Mouse (Mus musculus) telencephalon, adult 2 months (tissue): Measurements from ENCODE around the gene Hvcn1.
"Not testable (repeated sequence)": the region's sequence is repeated elsewhere in the genome, so short reads cannot be mapped to it uniquely, and the experiment has no call there.

ENCODE experiments used
- DNase-seq: peaks from one replicate; pipeline ENCODE4 v3.0.0-alpha.2; 2011; ENCODE audit warnings: low read depth, low spot score

The Hvcn1 gene

GRCm38 (mm10) chr5:122201904-122202303, 4.7 kb upstream of the Hvcn1 start:
- DNase-seq = no peak

- no peak for DNase-seq
These were observed 2.4 kb upstream of the Hvcn1 start for GRCm38 (mm10) chr5:122204180-122204579.

GRCm38 (mm10) chr5:122208909-122209308, 2.3 kb downstream of the Hvcn1 start:
- no peak for DNase-seq

DNA sequence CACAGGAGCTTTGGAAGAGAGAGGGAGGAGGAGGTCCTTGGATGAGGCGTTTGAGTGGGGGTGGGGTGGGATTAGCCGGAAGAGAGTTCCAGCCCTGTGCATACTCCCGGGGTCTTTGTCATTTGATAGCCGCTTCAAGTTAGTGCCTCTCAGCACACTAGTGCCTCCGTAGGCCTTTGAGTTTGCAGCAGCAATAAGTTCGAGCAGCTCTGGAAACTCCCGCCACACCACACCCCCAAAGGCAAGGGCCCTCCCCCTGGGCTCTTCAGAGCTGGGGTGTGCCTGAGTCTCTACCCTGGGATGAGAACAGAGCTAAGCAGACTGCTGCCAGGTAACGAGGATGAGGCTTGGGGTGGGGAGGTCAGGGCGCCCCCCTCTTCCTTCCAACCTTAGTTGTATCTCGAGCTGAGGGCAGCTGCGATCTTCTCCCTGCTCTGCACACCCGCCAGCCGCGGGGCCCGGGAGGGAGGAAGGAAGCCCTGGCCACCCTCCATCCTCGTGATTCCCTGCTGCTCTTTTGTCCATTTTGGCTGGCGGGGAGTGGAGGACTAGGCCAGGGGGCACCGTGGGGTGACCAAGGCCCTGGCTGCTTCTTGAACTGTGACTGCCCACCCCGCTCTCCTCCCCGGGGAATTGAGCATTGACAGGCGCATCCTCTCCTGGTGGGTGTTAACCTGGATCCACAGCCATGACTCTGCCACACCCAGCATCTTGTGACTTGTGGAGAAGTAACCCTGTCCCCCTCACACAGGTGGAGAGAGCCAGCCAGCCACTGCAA, 3.2 kb downstream of the Hvcn1 start:
- DNase-seq = no peak

- DNase-seq = no peak
These were observed 4.3 kb downstream of the Hvcn1 start for GRCm38 (mm10) chr5:122210890-122211289.

DNA sequence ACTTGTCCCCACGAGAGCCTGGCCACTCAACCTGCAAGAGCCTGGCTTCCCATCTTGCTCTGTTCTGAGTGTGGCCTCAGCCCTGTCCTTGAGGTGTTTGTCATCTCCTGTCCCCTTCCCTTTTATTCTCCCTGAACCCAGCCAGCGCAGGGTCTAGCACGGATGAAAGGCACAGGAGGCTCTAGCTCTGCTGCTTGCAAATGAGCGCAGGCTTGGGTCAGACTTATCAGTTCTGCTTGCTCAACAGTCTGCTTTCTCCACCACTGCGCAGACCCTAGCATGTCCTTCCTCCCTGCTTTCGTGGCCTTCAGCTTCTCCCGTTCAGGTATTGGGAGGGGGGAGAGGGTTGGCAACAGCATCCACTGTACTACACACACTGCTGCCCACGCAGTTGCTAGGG, 5.5 kb downstream of the Hvcn1 start:
- DNase-seq = no peak

DNA sequence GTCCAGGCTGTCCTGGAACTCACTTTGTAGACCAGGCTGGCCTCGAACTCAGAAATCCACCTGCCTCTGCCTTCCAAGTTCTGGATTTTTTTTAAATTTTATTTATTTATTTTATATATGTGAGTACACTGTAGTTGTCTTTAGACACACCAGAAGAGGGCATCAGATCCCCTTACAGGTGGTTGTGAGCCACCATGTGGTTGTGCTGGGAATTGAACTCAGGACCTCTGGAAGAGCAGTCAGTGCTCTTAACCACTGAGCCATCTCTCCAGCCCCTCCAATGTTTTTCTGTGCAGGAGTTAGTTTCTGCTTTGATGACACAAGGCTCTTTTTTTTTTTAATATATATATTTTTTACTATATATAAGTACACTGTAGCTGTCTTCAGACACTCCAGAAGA, 6.2 kb downstream of the Hvcn1 start:
- not testable (repeated sequence) for DNase-seq

GRCm38 (mm10) chr5:122213861-122214260, 7.3 kb downstream of the Hvcn1 start:
- no peak for DNase-seq

GRCm38 (mm10) chr5:122217636-122218035, 11.0 kb downstream of the Hvcn1 start:
- no peak for DNase-seq

GRCm38 (mm10) chr5:122218109-122218905, 11.7 kb downstream of the Hvcn1 start:
- DNase-seq = no peak

- no peak for DNase-seq
These were observed 12.3 kb downstream of the Hvcn1 start for GRCm38 (mm10) chr5:122218928-122219327.

DNA sequence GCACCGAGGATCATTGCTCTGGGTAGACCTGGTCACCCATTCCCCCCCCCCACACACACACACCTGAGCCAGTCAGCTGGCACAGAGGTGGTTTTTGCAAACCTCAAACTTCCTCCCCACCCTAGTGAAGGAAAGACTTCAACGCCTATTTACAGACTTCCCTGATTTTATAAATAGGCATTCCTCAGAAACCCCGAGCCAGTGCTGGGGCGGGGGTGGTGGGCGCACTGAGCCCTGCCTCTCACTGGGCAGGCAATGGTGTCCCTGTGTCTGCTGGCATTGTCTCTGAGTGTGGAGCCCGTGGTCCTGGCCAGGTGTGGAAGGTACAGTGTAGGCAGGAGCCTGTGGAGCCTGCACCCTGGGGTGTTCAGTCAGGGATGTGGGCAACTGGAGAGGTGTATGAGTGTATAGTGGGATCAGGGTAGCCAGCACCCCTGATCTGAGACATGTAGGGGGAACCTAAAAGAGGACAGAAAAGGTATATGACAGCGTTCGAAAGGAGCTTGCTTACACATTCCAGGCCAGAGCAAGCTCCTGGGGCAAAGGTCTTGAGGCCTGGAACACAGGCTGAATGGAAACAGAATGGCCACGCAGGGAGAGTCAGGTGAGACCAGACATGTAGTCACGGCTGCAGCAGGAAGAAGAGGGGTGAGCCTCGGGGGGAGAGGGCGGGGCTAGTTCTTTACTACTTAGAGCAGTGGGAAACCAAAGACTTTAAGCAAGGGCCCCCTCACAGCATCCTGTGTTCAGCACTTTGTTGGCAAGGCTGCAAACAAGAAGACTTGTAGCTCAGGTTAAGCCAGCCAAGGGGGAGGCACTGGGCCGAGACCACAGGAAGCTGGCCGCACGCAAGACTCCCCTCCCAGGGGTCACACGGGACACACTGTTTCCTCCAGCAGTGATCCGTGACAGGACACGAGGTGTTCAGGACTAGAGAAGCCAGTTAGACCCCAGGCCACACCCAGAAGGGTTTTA, 13.3 kb downstream of the Hvcn1 start:
- no peak for DNase-seq

DNA sequence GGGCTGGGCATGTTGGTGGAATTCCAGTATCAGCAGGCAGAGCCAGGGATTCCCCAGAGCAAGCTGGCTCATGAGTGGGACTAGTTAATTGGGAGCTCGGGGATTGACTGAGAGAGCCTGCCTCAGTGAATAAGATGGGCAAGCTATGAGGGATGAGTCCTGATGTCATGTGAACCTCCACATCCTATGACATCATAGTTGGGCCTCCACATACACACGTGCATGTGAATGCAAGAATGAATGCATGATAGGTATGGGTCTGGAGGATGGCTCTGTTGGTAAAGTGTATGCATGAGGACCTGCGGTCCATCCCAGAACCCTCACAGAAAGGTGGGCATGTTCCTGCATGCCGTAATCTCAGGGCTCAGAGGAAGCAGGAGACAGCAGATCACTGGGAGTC, 14.5 kb downstream of the Hvcn1 start:
- DNase-seq = no peak

DNA sequence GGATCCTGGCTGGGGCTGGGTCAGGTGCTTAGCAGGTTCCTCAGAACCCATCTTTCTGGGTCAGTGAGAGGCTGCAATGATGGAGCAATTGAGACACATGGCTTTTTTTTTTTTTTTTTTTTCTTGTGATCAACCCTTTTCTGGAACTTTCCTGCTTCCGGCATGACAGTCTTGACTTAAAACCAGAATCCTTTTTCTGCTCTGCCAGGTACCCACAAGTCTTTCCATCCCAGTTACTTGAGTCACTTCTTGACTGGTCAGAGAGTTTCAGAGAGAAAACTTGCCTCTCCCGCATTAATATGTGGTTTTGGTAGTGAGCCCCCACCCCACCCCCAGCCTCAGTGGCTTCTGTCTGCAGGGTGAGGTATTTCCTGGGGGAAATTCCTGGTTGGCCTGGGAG, 17.7 kb downstream of the Hvcn1 start:
- no peak for DNase-seq

DNA sequence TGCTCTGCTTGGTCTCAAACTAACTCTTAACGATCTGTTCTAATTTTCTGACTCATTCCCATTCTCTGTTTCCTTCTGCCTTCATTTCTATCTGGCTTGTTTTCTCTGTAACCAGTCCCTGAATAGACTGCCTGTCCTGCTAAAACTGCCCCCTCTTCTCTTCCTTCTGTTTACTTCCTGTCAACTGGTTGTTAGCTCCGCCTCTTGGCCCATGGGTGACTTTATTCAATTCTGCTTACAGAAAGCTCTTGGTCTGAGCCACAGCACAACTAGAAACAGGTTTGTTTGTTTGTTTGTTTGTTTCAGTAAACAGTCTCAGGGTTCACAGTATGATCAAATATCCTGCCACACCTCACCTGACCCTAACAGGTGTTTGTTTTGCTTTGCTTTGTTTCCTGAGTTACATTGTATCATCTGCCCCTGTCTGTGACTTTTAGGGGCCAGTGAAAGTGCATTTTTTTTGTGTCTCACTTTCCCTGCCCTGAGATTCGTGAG, 21.7 kb downstream of the Hvcn1 start:
- DNase-seq = no peak

DNA sequence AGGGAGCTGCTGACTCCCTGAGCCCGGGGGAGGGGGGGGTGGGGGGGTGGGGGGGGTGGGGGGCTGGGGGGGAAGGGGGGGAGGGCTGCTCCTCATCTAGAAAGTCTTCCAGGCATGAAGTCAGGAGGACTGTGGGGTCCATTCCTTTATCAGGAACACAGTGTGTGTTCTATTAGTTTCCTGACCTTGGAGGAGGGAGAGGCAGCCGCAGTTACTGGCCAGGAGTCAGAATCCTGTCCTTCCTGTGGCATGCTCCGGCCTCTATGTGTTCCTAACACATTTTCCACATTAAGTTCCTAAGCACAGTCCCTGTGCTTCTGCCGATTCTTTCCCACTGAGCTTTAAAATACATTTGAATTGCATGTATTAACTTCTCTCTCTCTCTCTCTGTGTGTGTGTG, 22.2 kb downstream of the Hvcn1 start:
- DNase-seq = no peak

GRCm38 (mm10) chr5:122230816-122231215, 24.2 kb downstream of the Hvcn1 start:
- no peak for DNase-seq

GRCm38 (mm10) chr5:122231431-122231830, 24.8 kb downstream of the Hvcn1 start:
- no peak for DNase-seq

- DNase-seq = no peak
These were observed 25.4 kb downstream of the Hvcn1 start for GRCm38 (mm10) chr5:122232004-122232403.

DNA sequence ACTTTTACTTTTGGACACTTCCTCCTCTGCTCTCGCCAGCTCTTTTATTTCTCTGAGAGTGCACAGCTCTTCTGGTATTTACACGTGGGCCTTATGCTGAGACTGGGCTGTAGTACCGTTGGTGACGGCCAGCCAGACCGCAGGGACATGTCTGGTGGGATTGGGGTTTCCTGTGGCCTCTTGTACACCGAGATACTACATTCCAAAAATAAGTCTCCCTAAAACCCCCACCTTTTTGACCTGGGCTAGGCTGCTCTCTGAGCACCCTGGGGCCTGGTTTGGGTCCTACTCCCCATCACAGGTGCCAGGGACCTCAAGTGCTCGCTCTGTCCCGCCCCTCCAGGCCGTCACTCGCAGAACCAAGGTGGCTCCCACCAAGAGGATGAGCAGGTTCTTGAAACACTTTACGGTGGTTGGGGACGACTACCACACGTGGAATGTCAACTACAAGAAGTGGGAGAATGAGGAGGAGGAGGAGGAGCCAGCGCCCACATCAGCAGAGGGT, 26.5 kb downstream of the Hvcn1 start:
- no peak for DNase-seq

GRCm38 (mm10) chr5:122233695-122234094, 27.1 kb downstream of the Hvcn1 start:
- no peak for DNase-seq
